Mouse (Mus musculus): Measurements from ENCODE around the gene Unc13a. TPM values are rescaled to one million over a fixed set of nuclear protein-coding genes. Genes with fewer than 3 reads are reported as not detected.

Unc13a gene
- polyA plus RNA-seq, 1 experiment: 4.6 TPM

- H3K79me2 ChIP-seq (ENCODE audit: control insufficient read depth, insufficient read depth): no peaks in the 10 kb centered on the region
- no peak for TF ChIP-seq REST (IDR thresholded peaks at IDR 0.05; ENCODE audit: insufficient read depth, insufficient read length)
- no peak for TF ChIP-seq E2F4 (IDR thresholded peaks at IDR 0.05; ENCODE audit: insufficient read depth)
- no peak for TF ChIP-seq POLR2AphosphoS2 (IDR thresholded peaks at IDR 0.05; ENCODE audit: insufficient read length, low read depth)
- no peak for TF ChIP-seq USF1 (IDR thresholded peaks at IDR 0.05; ENCODE audit: low read depth)
- no peak for TF ChIP-seq TCF12 (IDR thresholded peaks at IDR 0.05; ENCODE audit: insufficient read depth, poor library complexity, severe bottlenecking)
- no peak for TF ChIP-seq TCF3 (IDR thresholded peaks at IDR 0.05; ENCODE audit: insufficient read length, low read depth)
- TF ChIP-seq POLR2A (IDR thresholded peaks at IDR 0.05; ENCODE audit: insufficient read length, low read depth): no peak
- no peak for TF ChIP-seq MYOG (IDR thresholded peaks at IDR 0.05; ENCODE audit: control insufficient read depth in 1 of 3, insufficient read depth in 1 of 3, insufficient read length in 2 of 3, low read depth in 2 of 3)
- no peak for TF ChIP-seq SRF (IDR thresholded peaks at IDR 0.05; ENCODE audit: control insufficient read depth, insufficient read length, low read depth)
- TF ChIP-seq CEBPB (IDR thresholded peaks at IDR 0.05; ENCODE audit: insufficient read depth, poor library complexity, severe bottlenecking): no peak
- no peak for TF ChIP-seq MAX (IDR thresholded peaks at IDR 0.05; ENCODE audit: low read depth)
- no peak for TF ChIP-seq MYOD1 (IDR thresholded peaks at IDR 0.05; ENCODE audit: control insufficient read depth in 1 of 3, insufficient read length in 2 of 3, low read depth in 2 of 3)
- no peaks in the 10 kb centered on the region for H3K36me3 ChIP-seq (ENCODE audit: control insufficient read depth, insufficient read depth)
- peaks cover 65% of the 10 kb centered on the region for H3K27me3 ChIP-seq (ENCODE audit: control insufficient read depth, insufficient read depth, insufficient read length)
- no peak overlapping the region for H3ac ChIP-seq (ENCODE audit: control insufficient read depth, insufficient read length)
- peak overlapping the region; percentile 38 for H3K4me2 ChIP-seq (ENCODE audit: low read depth)
- no peak overlapping the region for H3K4me3 ChIP-seq
Observed at GRCm38 (mm10) chr8:71687616-71688015, 16.1 kb upstream of the Unc13a start.

GRCm38 (mm10) chr8:71686143-71686734 is 14.7 kb upstream of the Unc13a start:
- H3K4me2 ChIP-seq (ENCODE audit: low read depth): no peak overlapping the region
- H3K4me3 ChIP-seq: no peak overlapping the region
- no peak overlapping the region for H3ac ChIP-seq (ENCODE audit: control insufficient read depth, insufficient read length)
- TF ChIP-seq POLR2AphosphoS2 (IDR thresholded peaks at IDR 0.05; ENCODE audit: insufficient read length, low read depth) (no peak), REST (IDR thresholded peaks at IDR 0.05; ENCODE audit: insufficient read depth, insufficient read length) (no peak), CEBPB (IDR thresholded peaks at IDR 0.05; ENCODE audit: insufficient read depth, poor library complexity, severe bottlenecking) (no peak), E2F4 (IDR thresholded peaks at IDR 0.05; ENCODE audit: insufficient read depth) (no peak), TCF3 (IDR thresholded peaks at IDR 0.05; ENCODE audit: insufficient read length, low read depth) (no peak), TCF12 (IDR thresholded peaks at IDR 0.05; ENCODE audit: insufficient read depth, poor library complexity, severe bottlenecking) (no peak)
- no peaks in the 10 kb centered on the region for H3K36me3 ChIP-seq (ENCODE audit: control insufficient read depth, insufficient read depth)
- no peaks in the 10 kb centered on the region for H3K79me2 ChIP-seq (ENCODE audit: control insufficient read depth, insufficient read depth)
- peaks cover 60% of the 10 kb centered on the region for H3K27me3 ChIP-seq (ENCODE audit: control insufficient read depth, insufficient read depth, insufficient read length)

- TF ChIP-seq USF1 (IDR thresholded peaks at IDR 0.05; ENCODE audit: low read depth) (no peak), POLR2AphosphoS2 (IDR thresholded peaks at IDR 0.05; ENCODE audit: insufficient read length, low read depth) (no peak), REST (IDR thresholded peaks at IDR 0.05; ENCODE audit: insufficient read depth, insufficient read length) (no peak), CEBPB (IDR thresholded peaks at IDR 0.05; ENCODE audit: insufficient read depth, poor library complexity, severe bottlenecking) (no peak), MAX (IDR thresholded peaks at IDR 0.05; ENCODE audit: low read depth) (no peak), MYOG (IDR thresholded peaks at IDR 0.05; ENCODE audit: control insufficient read depth in 1 of 3, insufficient read depth in 1 of 3, insufficient read length in 2 of 3, low read depth in 2 of 3) (no peak)
- Histone ChIP-seq H3K36me3 (ENCODE audit: control insufficient read depth, insufficient read depth) (no peaks in the 10 kb centered on the region), H3ac (ENCODE audit: control insufficient read depth, insufficient read length) (no peak overlapping the region), H3K27me3 (ENCODE audit: control insufficient read depth, insufficient read depth, insufficient read length) (peaks cover 59% of the 10 kb centered on the region), H3K79me2 (ENCODE audit: control insufficient read depth, insufficient read depth) (no peaks in the 10 kb centered on the region), H3K4me3 (no peak overlapping the region), H3K4me2 (ENCODE audit: low read depth) (no peak overlapping the region)
Observed at GRCm38 (mm10) chr8:71685573-71685972, 14.0 kb upstream of the Unc13a start.

GRCm38 (mm10) chr8:71684701-71685100 is 13.1 kb upstream of the Unc13a start:
- H3K4me3 ChIP-seq: no peak overlapping the region
- no peak for TF ChIP-seq REST (IDR thresholded peaks at IDR 0.05; ENCODE audit: insufficient read depth, insufficient read length)
- no peak for TF ChIP-seq POLR2A (IDR thresholded peaks at IDR 0.05; ENCODE audit: insufficient read length, low read depth)
- TF ChIP-seq E2F4 (IDR thresholded peaks at IDR 0.05; ENCODE audit: insufficient read depth): no peak
- no peak for TF ChIP-seq MAX (IDR thresholded peaks at IDR 0.05; ENCODE audit: low read depth)
- no peak for TF ChIP-seq TCF3 (IDR thresholded peaks at IDR 0.05; ENCODE audit: insufficient read length, low read depth)
- TF ChIP-seq TCF12 (IDR thresholded peaks at IDR 0.05; ENCODE audit: insufficient read depth, poor library complexity, severe bottlenecking): no peak
- no peak for TF ChIP-seq MYOG (IDR thresholded peaks at IDR 0.05; ENCODE audit: control insufficient read depth in 1 of 3, insufficient read depth in 1 of 3, insufficient read length in 2 of 3, low read depth in 2 of 3)
- TF ChIP-seq USF1 (IDR thresholded peaks at IDR 0.05; ENCODE audit: low read depth): no peak
- TF ChIP-seq MYOD1 (IDR thresholded peaks at IDR 0.05; ENCODE audit: control insufficient read depth in 1 of 3, insufficient read length in 2 of 3, low read depth in 2 of 3): no peak
- TF ChIP-seq SRF (IDR thresholded peaks at IDR 0.05; ENCODE audit: control insufficient read depth, insufficient read length, low read depth): no peak
- no peak for TF ChIP-seq POLR2AphosphoS2 (IDR thresholded peaks at IDR 0.05; ENCODE audit: insufficient read length, low read depth)
- TF ChIP-seq CEBPB (IDR thresholded peaks at IDR 0.05; ENCODE audit: insufficient read depth, poor library complexity, severe bottlenecking): no peak
- peaks cover 50% of the 10 kb centered on the region for H3K27me3 ChIP-seq (ENCODE audit: control insufficient read depth, insufficient read depth, insufficient read length)
- no peaks in the 10 kb centered on the region for H3K36me3 ChIP-seq (ENCODE audit: control insufficient read depth, insufficient read depth)
- no peak overlapping the region for H3K4me2 ChIP-seq (ENCODE audit: low read depth)
- H3ac ChIP-seq (ENCODE audit: control insufficient read depth, insufficient read length): no peak overlapping the region
- H3K79me2 ChIP-seq (ENCODE audit: control insufficient read depth, insufficient read depth): no peaks in the 10 kb centered on the region

- no peak for TF ChIP-seq POLR2A (IDR thresholded peaks at IDR 0.05; ENCODE audit: insufficient read length, low read depth)
- TF ChIP-seq SRF (IDR thresholded peaks at IDR 0.05; ENCODE audit: control insufficient read depth, insufficient read length, low read depth): no peak
- TF ChIP-seq MAX (IDR thresholded peaks at IDR 0.05; ENCODE audit: low read depth): no peak
- no peak for TF ChIP-seq MYOD1 (IDR thresholded peaks at IDR 0.05; ENCODE audit: control insufficient read depth in 1 of 3, insufficient read length in 2 of 3, low read depth in 2 of 3)
- no peak for TF ChIP-seq REST (IDR thresholded peaks at IDR 0.05; ENCODE audit: insufficient read depth, insufficient read length)
- TF ChIP-seq CEBPB (IDR thresholded peaks at IDR 0.05; ENCODE audit: insufficient read depth, poor library complexity, severe bottlenecking): no peak
- TF ChIP-seq USF1 (IDR thresholded peaks at IDR 0.05; ENCODE audit: low read depth): no peak
- Histone ChIP-seq H3K79me2 (ENCODE audit: control insufficient read depth, insufficient read depth) (no peaks in the 10 kb centered on the region), H3K36me3 (ENCODE audit: control insufficient read depth, insufficient read depth) (no peaks in the 10 kb centered on the region), H3K27me3 (ENCODE audit: control insufficient read depth, insufficient read depth, insufficient read length) (peaks cover 32% of the 10 kb centered on the region), H3K4me2 (ENCODE audit: low read depth) (no peak overlapping the region), H3ac (ENCODE audit: control insufficient read depth, insufficient read length) (no peak overlapping the region), H3K4me3 (no peak overlapping the region)
Observed at GRCm38 (mm10) chr8:71682832-71683231, 11.3 kb upstream of the Unc13a start.
